Mouse (Mus musculus): ENCODE data around the gene Copb1.

DNA sequence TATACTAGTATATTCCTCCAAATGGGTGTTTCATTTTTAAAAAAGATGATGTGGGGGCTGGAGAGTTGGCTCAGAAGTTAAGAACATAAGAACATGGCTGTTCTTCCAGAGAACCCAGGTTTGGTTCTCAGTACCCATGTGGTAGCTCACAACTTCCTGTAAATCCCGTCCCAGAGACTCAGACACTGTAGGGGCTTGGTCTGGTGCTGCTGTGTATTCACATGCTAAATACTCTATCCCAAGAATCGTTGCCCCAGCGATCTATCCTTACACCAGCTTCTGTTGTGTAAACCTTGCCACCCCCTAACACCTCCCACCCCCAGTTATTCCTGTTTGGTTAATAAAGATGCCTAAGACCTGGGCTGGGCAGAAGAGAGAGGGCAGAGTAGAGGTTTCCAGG lies 61.9 kb downstream of the Copb1 start:
- TF ChIP-seq CTCF (IDR thresholded peaks at IDR 0.05; ENCODE audit: control insufficient read depth, insufficient read depth, insufficient replicate concordance, low read depth, low read length) (no peak), POLR2A (IDR thresholded peaks at IDR 0.05; ENCODE audit: control insufficient read depth, low read depth, low read length) (no peak)

Data from testis, adult 2 months (tissue).